In genomic region chr2:119321771-119322586, GRCm38 (mm10) we compare ENCODE assay signal across 8 mouse cellular contexts. TPM values are rescaled to one million over a fixed set of nuclear protein-coding genes. Genes with fewer than 3 reads are reported as not detected.
A peak's percentile ranks its signal among the peaks of the same experiment; 100 is the strongest.
DNase-seq lines count a peak whose midpoint lies in the region; ATAC-seq lines count a peak whose summit lies in the region.

No protein-coding gene starts in this region.

- H3K27ac ChIP-seq in heart, embryonic 12.5 days (ENCODE audit: poor library complexity, severe bottlenecking) = no peak overlapping the region
- no peak overlapping the region for H3K27ac ChIP-seq in hindbrain, embryonic 16.5 days (ENCODE audit: low read depth, low read length)
- H3K27ac ChIP-seq in midbrain, embryonic 16.5 days (ENCODE audit: low read length) = no peak overlapping the region

- ATAC-seq in heart, embryonic 12.5 days (ENCODE audit: insufficient number of reproducible peaks, low FRiP score) = no peak
- ATAC-seq in hindbrain, embryonic 16.5 days = no peak; the same call in 1 of the 2 replicates
- ATAC-seq in midbrain, embryonic 16.5 days = no peak; the same call in 1 of the 2 replicates

- peak overlapping the region; percentile 61 for H3K9ac ChIP-seq in heart, embryonic 12.5 days
- H3K9ac ChIP-seq in hindbrain, embryonic 16.5 days (ENCODE audit: low read depth, low read length) = peak overlapping the region; percentile 5
- peak overlapping the region; percentile 50 for H3K9ac ChIP-seq in midbrain, embryonic 16.5 days (ENCODE audit: low read depth, low read length)

- intact Hi-C loops in heart, postnatal 25 days (cut with DNase I) = no loop called here

- H3K9me3 ChIP-seq in heart, embryonic 12.5 days (replicated peaks) = no peaks in the 10 kb centered on the region
- no peaks in the 10 kb centered on the region for H3K9me3 ChIP-seq in hindbrain, embryonic 16.5 days (ENCODE audit: control insufficient read depth, low read length)
- no peaks in the 10 kb centered on the region for H3K9me3 ChIP-seq in midbrain, embryonic 16.5 days (replicated peaks; ENCODE audit: control insufficient read depth, low read length, poor library complexity, severe bottlenecking)

- no peaks in the 10 kb centered on the region for H3K36me3 ChIP-seq in heart, embryonic 12.5 days
- H3K36me3 ChIP-seq in hindbrain, embryonic 16.5 days (ENCODE audit: control insufficient read depth, insufficient read depth, low read length) = no peaks in the 10 kb centered on the region
- no peaks in the 10 kb centered on the region for H3K36me3 ChIP-seq in midbrain, embryonic 16.5 days (ENCODE audit: control insufficient read depth, insufficient read depth, low read length)

- H3K27me3 ChIP-seq in heart, embryonic 12.5 days (replicated peaks) = peaks cover 72% of the 10 kb centered on the region
- H3K27me3 ChIP-seq in hindbrain, embryonic 16.5 days (replicated peaks; ENCODE audit: control insufficient read depth, insufficient read depth, low read length) = peaks cover 39% of the 10 kb centered on the region
- peaks cover 55% of the 10 kb centered on the region for H3K27me3 ChIP-seq in midbrain, embryonic 16.5 days (ENCODE audit: control insufficient read depth, insufficient read depth, low read depth, low read length)

- H3K4me3 ChIP-seq in heart, embryonic 12.5 days = peak overlapping the region; percentile 44
- H3K4me3 ChIP-seq in hindbrain, embryonic 16.5 days (ENCODE audit: low read length) = peak overlapping the region; percentile 40
- H3K4me3 ChIP-seq in midbrain, embryonic 16.5 days (ENCODE audit: low read depth, low read length) = peak overlapping the region; percentile 39

- peak overlapping the region; percentile 77 for H3K4me2 ChIP-seq in heart, embryonic 12.5 days
- H3K4me2 ChIP-seq in hindbrain, embryonic 16.5 days (ENCODE audit: low read length) = peak overlapping the region; percentile 74
- H3K4me2 ChIP-seq in midbrain, embryonic 16.5 days (ENCODE audit: low read length) = peak overlapping the region; percentile 84

- DNase-seq in heart, postnatal 25 days (ENCODE audit: low spot score) = no peak
- peak; percentile 64 for DNase-seq in embryo, embryonic 10.5 days (ENCODE audit: low spot score)
- no peak for DNase-seq in cerebellum, adult 11-12 months
- DNase-seq in urinary bladder, postnatal 10 days (ENCODE audit: low spot score) = no peak
- no peak for DNase-seq in right cerebral cortex, postnatal 10 days (ENCODE audit: low spot score in 2 of 2)

- H3K4me1 ChIP-seq in heart, embryonic 12.5 days (replicated peaks) = peaks cover 59% of the 10 kb centered on the region
- peaks cover 39% of the 10 kb centered on the region for H3K4me1 ChIP-seq in hindbrain, embryonic 16.5 days (ENCODE audit: control insufficient read depth, insufficient read depth, low read depth, low read length)
- H3K4me1 ChIP-seq in midbrain, embryonic 16.5 days (ENCODE audit: control insufficient read depth, insufficient read depth, low read length) = peaks cover 36% of the 10 kb centered on the region

- WGBS in heart, embryonic 12.5 days = 4% methylated on average over 48 of the region's 48 CpGs
- 3% methylated on average over 48 of the region's 48 CpGs for WGBS in hindbrain, embryonic 16.5 days
- 2% methylated on average over 48 of the region's 48 CpGs for WGBS in midbrain, embryonic 16.5 days

RNA-seq across cellular contexts. Expression of gene Dll4, which starts 3.6 kb away (rescaled TPM):
- 6.5 and 6.8 TPM in 2 replicates for polyA plus RNA-seq in heart, embryonic 12.5 days (2016; fragmentation: Nextera tagmentation; extraction: Ambion mirVana)
- 10 to 100 TPM; 16.7 to 22.5 TPM for total RNA-seq in heart, postnatal 25 days (2021)
- 5.3 and 6.0 TPM in 2 replicates for polyA plus RNA-seq in hindbrain, embryonic 16.5 days (2015; fragmentation: Nextera tagmentation; extraction: Ambion mirVana)
- 4.4 and 5.0 TPM in 2 replicates for polyA plus RNA-seq in midbrain, embryonic 16.5 days (2015; fragmentation: Nextera tagmentation; extraction: Ambion mirVana)

RNA-seq across cellular contexts. Expression of gene Chac1, which starts 29.1 kb away (rescaled TPM):
- 0.12 and 0.31 TPM in 2 replicates for polyA plus RNA-seq in heart, embryonic 12.5 days (2016; fragmentation: Nextera tagmentation; extraction: Ambion mirVana)
- 1 to 10 TPM; 7.2 to 9.3 TPM for total RNA-seq in heart, postnatal 25 days (2021)
- polyA plus RNA-seq in hindbrain, embryonic 16.5 days (2015; fragmentation: Nextera tagmentation; extraction: Ambion mirVana) = 12.3 and 14.9 TPM in 2 replicates
- 9.5 and 10.5 TPM in 2 replicates for polyA plus RNA-seq in midbrain, embryonic 16.5 days (2015; fragmentation: Nextera tagmentation; extraction: Ambion mirVana)

RNA-seq across cellular contexts. Expression of gene Vps18, which starts 33.4 kb away (rescaled TPM):
- 15.2 and 15.8 TPM in 2 replicates for polyA plus RNA-seq in heart, embryonic 12.5 days (2016; fragmentation: Nextera tagmentation; extraction: Ambion mirVana)
- 10 to 100 TPM; 11.9 to 13.0 TPM for total RNA-seq in heart, postnatal 25 days (2021)
- 28.2 and 30.4 TPM in 2 replicates for polyA plus RNA-seq in hindbrain, embryonic 16.5 days (2015; fragmentation: Nextera tagmentation; extraction: Ambion mirVana)
- 30.2 and 31.7 TPM in 2 replicates for polyA plus RNA-seq in midbrain, embryonic 16.5 days (2015; fragmentation: Nextera tagmentation; extraction: Ambion mirVana)

RNA-seq across cellular contexts. Expression of gene Rhov, which starts 50.9 kb away (rescaled TPM):
- 0.10 and 0.13 TPM in 2 replicates for polyA plus RNA-seq in heart, embryonic 12.5 days (2016; fragmentation: Nextera tagmentation; extraction: Ambion mirVana)
- total RNA-seq in heart, postnatal 25 days (2021) = not detected
- polyA plus RNA-seq in hindbrain, embryonic 16.5 days (2015; fragmentation: Nextera tagmentation; extraction: Ambion mirVana) = 48.2 and 56.9 TPM in 2 replicates
- polyA plus RNA-seq in midbrain, embryonic 16.5 days (2015; fragmentation: Nextera tagmentation; extraction: Ambion mirVana) = 47.5 and 53.8 TPM in 2 replicates

Comparison
In these comparisons a context has a peak if more than half of its experiments do, and no peak if none do; other contexts are left out.
1. H3K9ac ChIP-seq: peak in every context shown above with its lines; median percentile 61 in heart, embryonic 12.5 days; 50 in midbrain, embryonic 16.5 days; 5 in hindbrain, embryonic 16.5 days.